ENCODE assay signal across 8 mouse cellular contexts in genomic region chr2:32235433-32235832, GRCm38 (mm10). TPM values are rescaled to one million over a fixed set of nuclear protein-coding genes. Genes with fewer than 3 reads are reported as not detected.
DNase-seq lines count a peak whose midpoint lies in the region; ATAC-seq and TF ChIP-seq lines count a peak whose summit lies in the region.

No protein-coding gene starts in this region.

- no peak for ATAC-seq in heart, postnatal 0 days (ENCODE audit: insufficient read depth, low read depth)
- ATAC-seq in hindbrain, embryonic 14.5 days (ENCODE audit: low FRiP score) = no peak
- ATAC-seq in midbrain, embryonic 15.5 days (replicated peaks) = no peak

- 31% methylated on average over 7 of the region's 7 CpGs for WGBS in heart, postnatal 0 days
- whole genome bisulfite sequencing in hindbrain, embryonic 14.5 days = 36% methylated on average over 7 of the region's 7 CpGs
- 36% methylated on average over 7 of the region's 7 CpGs for WGBS in midbrain, embryonic 15.5 days

- H3K27me3 ChIP-seq in heart, postnatal 0 days (ENCODE audit: control insufficient read depth, insufficient read depth, low read length) = no peaks in the 10 kb centered on the region
- no peaks in the 10 kb centered on the region for H3K27me3 ChIP-seq in hindbrain, embryonic 14.5 days (ENCODE audit: control insufficient read depth, insufficient read depth, low read length)
- no peaks in the 10 kb centered on the region for H3K27me3 ChIP-seq in midbrain, embryonic 15.5 days (replicated peaks)

- H3K4me2 ChIP-seq in heart, postnatal 0 days (ENCODE audit: low read depth, low read length) = peak overlapping the region; percentile 94
- peak overlapping the region; percentile 92 for H3K4me2 ChIP-seq in hindbrain, embryonic 14.5 days (replicated peaks)
- peak overlapping the region; percentile 85 for H3K4me2 ChIP-seq in midbrain, embryonic 15.5 days

- DNase-seq in heart, postnatal 0 days (ENCODE audit: low spot score) = no peak
- no peak for DNase-seq in heart, adult 11 months
- peak; percentile 4 for DNase-seq in Muller cell, postnatal 12 days (ENCODE audit: inconsistent ontology term)
- DNase-seq in hindbrain, embryonic 14.5 days (ENCODE audit: low spot score) = no peak
- DNase-seq in cerebellum, postnatal 36 days = no peak
- no peak for DNase-seq in gastrocnemius, postnatal 4 days (ENCODE audit: low spot score in 2 of 2)
- DNase-seq in kidney, postnatal 25 days = no peak

- TF ChIP-seq CTCF in heart, postnatal 0 days (IDR thresholded peaks at IDR 0.05; ENCODE audit: low read depth) = no peak

- peak overlapping the region; percentile 67 for H3K9ac ChIP-seq in heart, postnatal 0 days (replicated peaks; ENCODE audit: low read depth, low read length)
- peak overlapping the region; percentile 60 for H3K9ac ChIP-seq in hindbrain, embryonic 14.5 days
- peak overlapping the region; percentile 68 for H3K9ac ChIP-seq in midbrain, embryonic 15.5 days

- H3K27ac ChIP-seq in heart, postnatal 0 days (ENCODE audit: low read depth) = peak overlapping the region; percentile 91; the same call in 1 of the 2 replicates
- H3K27ac ChIP-seq in hindbrain, embryonic 14.5 days = no peak overlapping the region
- H3K27ac ChIP-seq in midbrain, embryonic 15.5 days = peak overlapping the region; percentile 84; the same call in 1 of the 2 replicates

- peaks cover 39% of the 10 kb centered on the region for H3K36me3 ChIP-seq in heart, postnatal 0 days (replicated peaks; ENCODE audit: control insufficient read depth, insufficient read depth, low read length)
- H3K36me3 ChIP-seq in hindbrain, embryonic 14.5 days (replicated peaks; ENCODE audit: control insufficient read depth, insufficient read depth) = peaks cover 37% of the 10 kb centered on the region
- peaks cover 30% of the 10 kb centered on the region for H3K36me3 ChIP-seq in midbrain, embryonic 15.5 days (replicated peaks)

- no peak for TF ChIP-seq EP300 in heart, postnatal 0 days (IDR thresholded peaks at IDR 0.05; ENCODE audit: low read depth)

- peaks cover 15% of the 10 kb centered on the region for H3K4me1 ChIP-seq in heart, postnatal 0 days (ENCODE audit: control insufficient read depth, insufficient read depth)
- H3K4me1 ChIP-seq in hindbrain, embryonic 14.5 days (replicated peaks; ENCODE audit: control insufficient read depth, insufficient read depth, low read length) = peaks cover 19% of the 10 kb centered on the region
- peaks cover 25% of the 10 kb centered on the region for H3K4me1 ChIP-seq in midbrain, embryonic 15.5 days

- H3K4me3 ChIP-seq in heart, postnatal 0 days (ENCODE audit: low read depth, low read length) = peak overlapping the region; percentile 68
- H3K4me3 ChIP-seq in hindbrain, embryonic 14.5 days (replicated peaks; ENCODE audit: low read length) = peak overlapping the region; percentile 74
- H3K4me3 ChIP-seq in midbrain, embryonic 15.5 days = peak overlapping the region; percentile 80

- H3K9me3 ChIP-seq in heart, postnatal 0 days (replicated peaks; ENCODE audit: control insufficient read depth, low read length) = no peaks in the 10 kb centered on the region
- H3K9me3 ChIP-seq in hindbrain, embryonic 14.5 days (ENCODE audit: control insufficient read depth, low read length) = no peaks in the 10 kb centered on the region
- no peaks in the 10 kb centered on the region for H3K9me3 ChIP-seq in midbrain, embryonic 15.5 days

RNA-seq across cellular contexts. Expression of gene Pomt1, which starts 1.0 kb away (rescaled TPM):
- total RNA-seq in heart, postnatal 0 days (2014; rRNA removed; ENCODE audit: low replicate concordance) = 19.8 and 21.4 TPM in 2 replicates
- 6.7 and 7.4 TPM in 2 replicates for polyA plus RNA-seq in heart, postnatal 0 days (2015; fragmentation: Nextera tagmentation; extraction: Ambion mirVana)
- polyA plus RNA-seq in hindbrain, embryonic 14.5 days (2014; fragmentation: Nextera tagmentation; extraction: Ambion mirVana) = 26.5 and 30.8 TPM in 2 replicates
- polyA plus RNA-seq in midbrain, embryonic 15.5 days (2015; fragmentation: Nextera tagmentation; extraction: Ambion mirVana) = 32.8 and 37.7 TPM in 2 replicates
- 10 to 100 TPM; 15.8 to 17.5 TPM for total RNA-seq in gastrocnemius, postnatal 4 days (2021)

RNA-seq across cellular contexts. Expression of gene Uck1, which starts 24.5 kb away (rescaled TPM):
- 47.2 and 55.1 TPM in 2 replicates for total RNA-seq in heart, postnatal 0 days (2014; rRNA removed; ENCODE audit: low replicate concordance)
- polyA plus RNA-seq in heart, postnatal 0 days (2015; fragmentation: Nextera tagmentation; extraction: Ambion mirVana) = 30.0 and 32.1 TPM in 2 replicates
- 76.0 and 86.5 TPM in 2 replicates for polyA plus RNA-seq in hindbrain, embryonic 14.5 days (2014; fragmentation: Nextera tagmentation; extraction: Ambion mirVana)
- polyA plus RNA-seq in midbrain, embryonic 15.5 days (2015; fragmentation: Nextera tagmentation; extraction: Ambion mirVana) = 112 and 117 TPM in 2 replicates
- total RNA-seq in gastrocnemius, postnatal 4 days (2021) = 10 to 100 TPM; 24.5 to 27.2 TPM

RNA-seq across cellular contexts. Expression of gene Golga2, which starts 51.8 kb away (rescaled TPM):
- 46.7 and 56.4 TPM in 2 replicates for total RNA-seq in heart, postnatal 0 days (2014; rRNA removed; ENCODE audit: low replicate concordance)
- polyA plus RNA-seq in heart, postnatal 0 days (2015; fragmentation: Nextera tagmentation; extraction: Ambion mirVana) = 20.8 and 23.4 TPM in 2 replicates
- 26.4 and 29.6 TPM in 2 replicates for polyA plus RNA-seq in hindbrain, embryonic 14.5 days (2014; fragmentation: Nextera tagmentation; extraction: Ambion mirVana)
- 34.1 and 35.6 TPM in 2 replicates for polyA plus RNA-seq in midbrain, embryonic 15.5 days (2015; fragmentation: Nextera tagmentation; extraction: Ambion mirVana)
- total RNA-seq in gastrocnemius, postnatal 4 days (2021) = 10 to 100 TPM; 91.5 to 93.0 TPM

RNA-seq across cellular contexts. Expression of gene Swi5, which starts 52.4 kb away (rescaled TPM):
- total RNA-seq in heart, postnatal 0 days (2014; rRNA removed; ENCODE audit: low replicate concordance) = 248 and 262 TPM in 2 replicates
- 330 and 353 TPM in 2 replicates for polyA plus RNA-seq in heart, postnatal 0 days (2015; fragmentation: Nextera tagmentation; extraction: Ambion mirVana)
- 192 and 221 TPM in 2 replicates for polyA plus RNA-seq in hindbrain, embryonic 14.5 days (2014; fragmentation: Nextera tagmentation; extraction: Ambion mirVana)
- 404 TPM in 2 replicates for polyA plus RNA-seq in midbrain, embryonic 15.5 days (2015; fragmentation: Nextera tagmentation; extraction: Ambion mirVana)
- total RNA-seq in gastrocnemius, postnatal 4 days (2021) = 100 to 1,000 TPM; 160 to 162 TPM
